Comparison of ENCODE assay signal across 20 mouse cellular contexts in the genomic region with DNA sequence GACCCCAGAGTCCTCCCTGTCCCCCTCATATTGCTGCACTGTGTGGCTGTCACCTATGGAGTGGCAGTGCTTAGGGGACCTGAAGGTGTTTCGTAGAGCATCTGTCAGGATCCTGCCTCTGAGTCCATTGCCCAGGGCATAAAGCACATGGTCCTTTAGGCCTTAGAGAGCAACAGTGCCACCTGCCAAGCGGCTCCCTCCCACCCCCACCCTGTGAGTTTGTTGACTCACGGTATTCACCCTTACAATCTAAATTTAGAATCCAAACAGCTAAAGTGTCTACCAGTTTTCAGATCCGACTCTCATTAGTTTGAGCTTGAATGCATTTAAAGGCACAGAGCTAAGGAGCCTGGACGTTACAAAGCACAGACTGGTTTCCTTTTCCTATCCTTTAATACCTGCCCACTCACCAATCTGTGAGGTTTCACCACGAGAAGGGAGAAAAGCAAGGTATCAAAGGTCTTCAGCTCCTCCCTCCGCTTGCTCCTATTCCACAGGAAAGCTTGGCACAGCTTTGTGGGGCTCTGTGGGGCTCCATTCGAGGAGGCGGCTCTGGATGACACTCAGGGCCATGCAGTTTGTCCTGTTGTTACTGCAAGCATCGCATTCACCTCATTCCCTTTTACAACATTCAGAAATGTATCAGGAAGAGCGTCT. TPM values are rescaled to one million over a fixed set of nuclear protein-coding genes. Genes with fewer than 3 reads are reported as not detected.
DNase-seq lines count a peak whose midpoint lies in the region; TF ChIP-seq lines count a peak whose summit lies in the region.
"Had no signal": no experiment of that assay in that cellular context is flagged by ENCODE, and none has a peak within 500 bp of the region (broad histone marks: within the 10 kb centered on the region; RNA-seq: fewer than 3 reads in every experiment).

No protein-coding gene starts in this region.

- 63% methylated on average over 11 of the region's 11 CpGs for WGBS in lung, adult 2 months
- 22% methylated on average over 11 of the region's 11 CpGs for WGBS in olfactory bulb, adult 2 months

- peak overlapping the region; percentile 23 for H3K4me3 ChIP-seq in gastrocnemius, adult 2 months
- H3K4me3 ChIP-seq in lung, adult 2 months (replicated peaks; ENCODE audit: extremely low read depth, low read depth, low read length), result no peak overlapping the region
- H3K4me3 ChIP-seq in olfactory bulb, adult 2 months (ENCODE audit: insufficient read depth, low read depth, low read length), result no peak overlapping the region
- H3K4me3 ChIP-seq: embryonic facial prominence, embryonic 10.5 days; forebrain, embryonic 13.5 days; hindbrain, embryonic 13.5 days; limb, embryonic 15.5 days had no signal

- H3K27ac ChIP-seq in gastrocnemius, adult 2 months, result peak overlapping the region; percentile 83
- peak overlapping the region; percentile 78 for H3K27ac ChIP-seq in olfactory bulb, adult 2 months (ENCODE audit: insufficient read depth, low read depth, low read length)
- H3K27ac ChIP-seq: embryonic facial prominence, embryonic 10.5 days; forebrain, embryonic 13.5 days; hindbrain, embryonic 13.5 days; kidney, postnatal 0 days; limb, embryonic 15.5 days had no signal

- intact Hi-C loops in gastrocnemius, adult 2 months (cut with DNase I), result no loop called here

- DNase-seq in gastrocnemius, adult 2 months, result peak; percentile 53
- no peak for DNase-seq in gastrocnemius, postnatal 10 days
- DNase-seq in lung, postnatal 36 days, result peak; percentile 10
- DNase-seq in lung, adult 2 months, result no peak
- no peak for DNase-seq in c-Kit-positive CD71-positive TER-119-positive erythroid progenitor cells, embryonic 14.5 days (ENCODE audit: low spot score)
- no peak for DNase-seq in embryo, embryonic 11 days
- DNase-seq: adrenal gland, postnatal 10 days; cerebellum, adult 11 months; gastrocnemius, postnatal 36 days; heart, postnatal 10 days; layer of hippocampus, postnatal 36 days; liver, postnatal 0 days; right cerebral cortex, postnatal 4 days; thymus, postnatal 4 days had no signal

- no peak for TF ChIP-seq POLR2A in lung, adult 2 months (IDR thresholded peaks at IDR 0.05; ENCODE audit: borderline replicate concordance, extremely low read depth, low read depth, low read length)
- no peak for TF ChIP-seq POLR2A in olfactory bulb, adult 2 months (IDR thresholded peaks at IDR 0.05; ENCODE audit: insufficient read depth, low read depth, low read length)

- H3K4me1 ChIP-seq in lung, adult 2 months (ENCODE audit: control insufficient read depth, insufficient read depth, low read length), result no peaks in the 10 kb centered on the region
- peaks cover 20% of the 10 kb centered on the region for H3K4me1 ChIP-seq in olfactory bulb, adult 2 months (ENCODE audit: control insufficient read depth, insufficient read depth, low read length)
- H3K4me1 ChIP-seq: embryonic facial prominence, embryonic 10.5 days; forebrain, embryonic 13.5 days; hindbrain, embryonic 13.5 days; limb, embryonic 15.5 days had no signal

- TF ChIP-seq CTCF in gastrocnemius, adult 2 months (IDR thresholded peaks at IDR 0.05), result no peak
- no peak for TF ChIP-seq CTCF in lung, adult 2 months (IDR thresholded peaks at IDR 0.05; ENCODE audit: insufficient read depth, low read length)
- TF ChIP-seq CTCF in olfactory bulb, adult 2 months (IDR thresholded peaks at IDR 0.05; ENCODE audit: insufficient read depth, low read depth, low read length), result no peak

RNA-seq across cellular contexts. Expression of gene Gprc5b, which starts 41.3 kb away (rescaled TPM):
- 10 to 100 TPM; 10.5 to 14.0 TPM for total RNA-seq in gastrocnemius, adult 2 months (2021)
- total RNA-seq in gastrocnemius, postnatal 10 days (2021), result 10 to 100 TPM; 34.9 to 36.6 TPM
- 31.3 and 46.6 TPM in 2 replicates for polyA plus RNA-seq in lung, adult 2 months (2012; rRNA removed)
- not detected in 2 replicates for polyA plus RNA-seq in olfactory bulb, adult 2 months (2012; ENCODE audit: insufficient read depth, insufficient read length, low replicate concordance, missing spikeins)

Comparison
In these comparisons a context has a peak if more than half of its experiments do, and no peak if none do; other contexts are left out.
1. DNase-seq: peak in gastrocnemius, adult 2 months (single experiment) and lung, postnatal 36 days (single experiment); none in gastrocnemius, postnatal 10 days (single experiment), lung, adult 2 months (single experiment), c-Kit-positive CD71-positive TER-119-positive erythroid progenitor cells, embryonic 14.5 days (single experiment) and embryo, embryonic 11 days (single experiment).